Comparison of ENCODE assay signal across 11 mouse cellular contexts in the genomic region with DNA sequence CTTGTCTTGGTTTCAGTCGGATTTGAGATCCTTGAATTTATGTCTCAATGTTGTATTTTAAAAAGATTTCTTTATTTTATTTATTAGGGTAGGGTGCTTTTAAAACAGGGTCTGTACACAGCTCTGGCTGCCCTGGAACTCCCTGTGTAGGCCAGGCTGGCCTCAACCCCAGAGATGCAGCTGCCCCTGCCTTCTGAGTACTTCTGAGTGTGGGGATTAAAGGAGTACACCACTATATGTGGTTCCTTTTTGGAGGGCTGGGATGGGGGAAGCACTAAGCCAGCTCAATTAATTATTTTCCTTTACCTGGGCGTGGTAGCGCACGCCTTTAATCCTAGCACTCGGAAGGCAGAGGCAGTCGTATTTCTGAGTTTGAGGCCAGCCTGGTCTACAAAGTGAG. TPM values are rescaled to one million over a fixed set of nuclear protein-coding genes. Genes with fewer than 3 reads are reported as not detected.
DNase-seq lines count a peak whose midpoint lies in the region; ATAC-seq lines count a peak whose summit lies in the region.
"Had no signal": no experiment of that assay in that cellular context is flagged by ENCODE, and none has a peak within 500 bp of the region (broad histone marks: within the 10 kb centered on the region; RNA-seq: fewer than 3 reads in every experiment).

No protein-coding gene starts in this region.

- H3K9me3 ChIP-seq in erythroblast, embryonic 14.5 days (ENCODE audit: control insufficient read depth, low read length): no peaks in the 10 kb centered on the region
- H3K9me3 ChIP-seq in kidney, embryonic 15.5 days (replicated peaks): no peaks in the 10 kb centered on the region
- H3K9me3 ChIP-seq in embryonic facial prominence, embryonic 12.5 days: no peaks in the 10 kb centered on the region
- no peaks in the 10 kb centered on the region for H3K9me3 ChIP-seq in liver, embryonic 13.5 days (replicated peaks)

- WGBS in kidney, embryonic 15.5 days: 95% methylated on average over 6 of the region's 6 CpGs
- WGBS in embryonic facial prominence, embryonic 12.5 days: 93% methylated on average over 6 of the region's 6 CpGs
- WGBS in liver, embryonic 13.5 days (ENCODE audit: insufficient replicate concordance): 85% methylated on average over 6 of the region's 6 CpGs

- peak overlapping the region; percentile 100 for H3K4me3 ChIP-seq in erythroblast, embryonic 14.5 days (replicated peaks)
- no peak overlapping the region for H3K4me3 ChIP-seq in kidney, embryonic 15.5 days (replicated peaks)
- no peak overlapping the region for H3K4me3 ChIP-seq in embryonic facial prominence, embryonic 12.5 days
- H3K4me3 ChIP-seq in liver, embryonic 13.5 days (replicated peaks): peak overlapping the region; percentile 91
- H3K4me3 ChIP-seq: left cerebral cortex, adult 2 months had no signal

- H3K27me3 ChIP-seq in erythroblast, embryonic 14.5 days (ENCODE audit: control insufficient read depth): no peaks in the 10 kb centered on the region
- no peaks in the 10 kb centered on the region for H3K27me3 ChIP-seq in kidney, embryonic 15.5 days
- H3K27me3 ChIP-seq in embryonic facial prominence, embryonic 12.5 days: no peaks in the 10 kb centered on the region
- no peaks in the 10 kb centered on the region for H3K27me3 ChIP-seq in liver, embryonic 13.5 days

- DNase-seq in kidney, adult 11 months: no peak
- DNase-seq in liver, embryonic 13.5 days: no peak
- DNase-seq in right cerebral cortex, postnatal 36 days (ENCODE audit: low spot score in 2 of 2): no peak
- DNase-seq in retina, postnatal 1 day: no peak
- DNase-seq: adrenal gland, adult 2 months had no signal

- H3K4me2 ChIP-seq in kidney, embryonic 15.5 days: peak overlapping the region; percentile 77
- peak overlapping the region; percentile 69 for H3K4me2 ChIP-seq in embryonic facial prominence, embryonic 12.5 days (replicated peaks)
- peak overlapping the region; percentile 73 for H3K4me2 ChIP-seq in liver, embryonic 13.5 days

- H3K9ac ChIP-seq in kidney, embryonic 15.5 days: no peak overlapping the region
- H3K9ac ChIP-seq in embryonic facial prominence, embryonic 12.5 days: no peak overlapping the region
- peak overlapping the region; percentile 98 for H3K9ac ChIP-seq in liver, embryonic 13.5 days

- no peak for ATAC-seq in erythroblast, adult 5-6 weeks (replicated peaks; ENCODE audit: low FRiP score, poor library complexity, severe bottlenecking)
- no peak for ATAC-seq in kidney, embryonic 15.5 days (replicated peaks; ENCODE audit: low FRiP score)
- ATAC-seq in embryonic facial prominence, embryonic 12.5 days (ENCODE audit: insufficient number of reproducible peaks, insufficient read depth, low FRiP score, low TSS enrichment): no peak
- no peak for ATAC-seq in liver, embryonic 13.5 days (ENCODE audit: low read depth)

- peaks cover 69% of the 10 kb centered on the region for H3K36me3 ChIP-seq in erythroblast, embryonic 14.5 days (ENCODE audit: control insufficient read depth)
- peaks cover 33% of the 10 kb centered on the region for H3K36me3 ChIP-seq in kidney, embryonic 15.5 days
- H3K36me3 ChIP-seq in embryonic facial prominence, embryonic 12.5 days: peaks cover 18% of the 10 kb centered on the region
- H3K36me3 ChIP-seq in liver, embryonic 13.5 days: peaks cover 54% of the 10 kb centered on the region

- peaks cover 62% of the 10 kb centered on the region for H3K4me1 ChIP-seq in erythroblast, embryonic 14.5 days (ENCODE audit: control insufficient read depth)
- H3K4me1 ChIP-seq in kidney, embryonic 15.5 days: peaks cover 31% of the 10 kb centered on the region
- peaks cover 9% of the 10 kb centered on the region for H3K4me1 ChIP-seq in embryonic facial prominence, embryonic 12.5 days
- peaks cover 65% of the 10 kb centered on the region for H3K4me1 ChIP-seq in liver, embryonic 13.5 days (replicated peaks)

- no peak overlapping the region for H3K27ac ChIP-seq in kidney, embryonic 15.5 days
- H3K27ac ChIP-seq in embryonic facial prominence, embryonic 12.5 days: no peak overlapping the region
- H3K27ac ChIP-seq in liver, embryonic 13.5 days: no peak overlapping the region
- H3K27ac ChIP-seq: kidney, postnatal 0 days; left cerebral cortex, adult 2 months had no signal

RNA-seq across cellular contexts. Expression of gene Prc1, which starts 2.2 kb away (rescaled TPM):
- 3.0 and 4.6 TPM in 2 replicates for polyA plus RNA-seq in erythroblast, embryonic 14.5 days (2012)
- 59.4 and 74.7 TPM in 2 replicates for total RNA-seq in erythroblast, adult 5-6 weeks (2015; ENCODE audit: low replicate concordance)
- 188 and 334 TPM in 2 replicates for total RNA-seq in erythroblast, adult 5-6 weeks (2017; ENCODE audit: low replicate concordance)
- polyA plus RNA-seq in kidney, embryonic 15.5 days (2015; fragmentation: Nextera tagmentation; extraction: Ambion mirVana): 137 and 150 TPM in 2 replicates
- 133 and 136 TPM in 2 replicates for polyA plus RNA-seq in embryonic facial prominence, embryonic 12.5 days (2016; fragmentation: Nextera tagmentation; extraction: Ambion mirVana)
- 114 and 130 TPM in 2 replicates for polyA plus RNA-seq in liver, embryonic 13.5 days (2015; fragmentation: Nextera tagmentation; extraction: Ambion mirVana)

RNA-seq across cellular contexts. Expression of gene Vps33b, which starts 27.0 kb away (rescaled TPM):
- 0.13 and 0.14 TPM in 2 replicates for polyA plus RNA-seq in erythroblast, embryonic 14.5 days (2012)
- total RNA-seq in erythroblast, adult 5-6 weeks (2015; ENCODE audit: low replicate concordance): 3.8 and 12.7 TPM in 2 replicates
- 4.9 and 7.5 TPM in 2 replicates for total RNA-seq in erythroblast, adult 5-6 weeks (2017; ENCODE audit: low replicate concordance)
- polyA plus RNA-seq in kidney, embryonic 15.5 days (2015; fragmentation: Nextera tagmentation; extraction: Ambion mirVana): 14.6 and 15.4 TPM in 2 replicates
- polyA plus RNA-seq in embryonic facial prominence, embryonic 12.5 days (2016; fragmentation: Nextera tagmentation; extraction: Ambion mirVana): 14.5 and 14.9 TPM in 2 replicates
- polyA plus RNA-seq in liver, embryonic 13.5 days (2015; fragmentation: Nextera tagmentation; extraction: Ambion mirVana): 4.4 and 7.9 TPM in 2 replicates

RNA-seq across cellular contexts. Expression of gene Rccd1, which starts 27.8 kb away (rescaled TPM):
- 0.21 and 0.34 TPM in 2 replicates for polyA plus RNA-seq in erythroblast, embryonic 14.5 days (2012)
- 2.5 and 18.8 TPM in 2 replicates for total RNA-seq in erythroblast, adult 5-6 weeks (2015; ENCODE audit: low replicate concordance)
- 0.98 and 4.4 TPM in 2 replicates for total RNA-seq in erythroblast, adult 5-6 weeks (2017; ENCODE audit: low replicate concordance)
- 9.5 and 12.3 TPM in 2 replicates for polyA plus RNA-seq in kidney, embryonic 15.5 days (2015; fragmentation: Nextera tagmentation; extraction: Ambion mirVana)
- 14.3 and 15.9 TPM in 2 replicates for polyA plus RNA-seq in embryonic facial prominence, embryonic 12.5 days (2016; fragmentation: Nextera tagmentation; extraction: Ambion mirVana)
- polyA plus RNA-seq in liver, embryonic 13.5 days (2015; fragmentation: Nextera tagmentation; extraction: Ambion mirVana): 3.3 and 3.4 TPM in 2 replicates

RNA-seq across cellular contexts. Expression of gene Ngrn, which starts 35.4 kb away (rescaled TPM):
- polyA plus RNA-seq in erythroblast, embryonic 14.5 days (2012): 2.9 and 4.1 TPM in 2 replicates
- total RNA-seq in erythroblast, adult 5-6 weeks (2015; ENCODE audit: low replicate concordance): 5.2 and 7.7 TPM in 2 replicates
- 5.6 and 9.9 TPM in 2 replicates for total RNA-seq in erythroblast, adult 5-6 weeks (2017; ENCODE audit: low replicate concordance)
- polyA plus RNA-seq in kidney, embryonic 15.5 days (2015; fragmentation: Nextera tagmentation; extraction: Ambion mirVana): 47.5 and 48.3 TPM in 2 replicates
- polyA plus RNA-seq in embryonic facial prominence, embryonic 12.5 days (2016; fragmentation: Nextera tagmentation; extraction: Ambion mirVana): 56.2 and 59.6 TPM in 2 replicates
- 33.5 and 37.2 TPM in 2 replicates for polyA plus RNA-seq in liver, embryonic 13.5 days (2015; fragmentation: Nextera tagmentation; extraction: Ambion mirVana)

RNA-seq across cellular contexts. Expression of gene Unc45a, which starts 44.3 kb away (rescaled TPM):
- polyA plus RNA-seq in erythroblast, embryonic 14.5 days (2012): 1.5 and 2.7 TPM in 2 replicates
- 1.5 and 4.2 TPM in 2 replicates for total RNA-seq in erythroblast, adult 5-6 weeks (2015; ENCODE audit: low replicate concordance)
- 4.2 and 4.8 TPM in 2 replicates for total RNA-seq in erythroblast, adult 5-6 weeks (2017; ENCODE audit: low replicate concordance)
- polyA plus RNA-seq in kidney, embryonic 15.5 days (2015; fragmentation: Nextera tagmentation; extraction: Ambion mirVana): 38.9 and 41.1 TPM in 2 replicates
- 60.3 and 61.0 TPM in 2 replicates for polyA plus RNA-seq in embryonic facial prominence, embryonic 12.5 days (2016; fragmentation: Nextera tagmentation; extraction: Ambion mirVana)
- 10.3 and 11.5 TPM in 2 replicates for polyA plus RNA-seq in liver, embryonic 13.5 days (2015; fragmentation: Nextera tagmentation; extraction: Ambion mirVana)

Comparison
In these comparisons a context has a peak if more than half of its experiments do, and no peak if none do; other contexts are left out.
1. H3K4me3 ChIP-seq: peak in erythroblast, embryonic 14.5 days (single experiment) and liver, embryonic 13.5 days (single experiment); none in kidney, embryonic 15.5 days (single experiment) and embryonic facial prominence, embryonic 12.5 days (single experiment).
2. RNA of gene Prc1, which starts 2.2 kb away (polyA plus RNA-seq): 137 to 150 TPM in kidney, embryonic 15.5 days, 133 to 136 TPM in embryonic facial prominence, embryonic 12.5 days and 114 to 130 TPM in liver, embryonic 13.5 days; 3.0 to 4.6 TPM in erythroblast, embryonic 14.5 days; every median in the first group is over 10 times any median in the second.
3. Peak in every context shown above with its lines, with median percentiles within 50 percentile points of each other: H3K4me2 ChIP-seq.